Mouse (Mus musculus) heart, postnatal 0 days (tissue): ENCODE measurements around the gene Dnajb8.

ENCODE experiments used
- CTCF ChIP-seq: IDR thresholded peaks from 2 replicates; pipeline ENCODE4 v1.5.1; 2016; ENCODE audit warnings: antibody characterized with exemption, control low read depth, low read depth
- EP300 ChIP-seq: IDR thresholded peaks from 2 replicates; pipeline ENCODE4 v1.6.1; 2016; ENCODE audit warnings: antibody characterized with exemption, low read depth

DNA sequence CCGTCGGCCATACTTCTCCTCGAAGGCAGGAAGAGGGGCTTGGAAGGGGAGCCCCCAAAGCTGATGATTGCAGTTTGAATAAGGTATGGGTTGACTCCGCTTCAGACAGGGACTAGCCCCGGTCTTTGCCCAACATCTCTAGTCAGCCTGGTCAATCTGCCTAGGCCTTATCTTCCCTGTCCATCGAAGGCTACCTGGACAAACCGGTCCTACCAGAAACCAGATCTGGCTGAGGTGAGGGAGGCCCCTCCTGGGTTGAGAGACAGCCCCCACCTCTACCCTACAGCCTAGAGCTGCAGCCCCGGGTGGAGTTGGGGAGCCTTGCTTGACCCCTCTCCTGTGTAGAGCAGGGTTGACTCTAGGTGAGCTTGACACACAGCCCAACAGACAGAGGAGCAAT is 11.9 kb downstream of the Dnajb8 start:
- TF ChIP-seq CTCF (no peak), EP300 (no peak)
